Mouse (Mus musculus) spleen, adult 2 months (tissue): ENCODE data around the gene Acss1. TPM values are rescaled to one million over a fixed set of nuclear protein-coding genes. Genes with fewer than 3 reads are reported as not detected.

Experiments used
- DNase-seq, 2 experiments: peaks; one replicate each; pipeline versions ENCODE4 v3.0.0 to v3.0.0-alpha.2; 2012 to 2021; ENCODE audit warnings: low spot score in 2 of 2, low read depth in 1 of 2
- H3K27ac ChIP-seq: fragments of 200-500 bp; 2 replicates; pipeline ENCODE4 v1.5.1; 2012; ENCODE audit warnings: low read length, inconsistent platforms; ENCODE audit not compliant: insufficient read depth
- H3K27me3 ChIP-seq: fragments of 200-500 bp; 2 replicates; pipeline ENCODE4 v1.6.1; 2012; ENCODE audit warnings: mild to moderate bottlenecking, moderate library complexity, low read length, inconsistent platforms; ENCODE audit not compliant: control insufficient read depth, insufficient read depth
- H3K36me3 ChIP-seq: fragments of 200-500 bp; 2 replicates; pipeline ENCODE4 v1.6.1; 2012; ENCODE audit warnings: mild to moderate bottlenecking, low read length, inconsistent platforms; ENCODE audit not compliant: control insufficient read depth, insufficient read depth
- H3K4me1 ChIP-seq: fragments of 200-500 bp; 2 replicates; pipeline ENCODE4 v1.6.1; 2011; ENCODE audit warnings: inconsistent platforms; ENCODE audit not compliant: control insufficient read depth, insufficient read depth, insufficient read length
- H3K4me3 ChIP-seq: fragments of 200-500 bp; 2 replicates; pipeline ENCODE4 v1.5.1; 2011; ENCODE audit warnings: mild to moderate bottlenecking, inconsistent platforms; ENCODE audit not compliant: insufficient read depth, insufficient read length; ENCODE audit errors: extremely low read depth
- CTCF ChIP-seq: fragments of 200-500 bp; IDR thresholded peaks from 2 replicates; pipeline ENCODE4 v1.5.1; 2011; ENCODE audit warnings: mild to moderate bottlenecking, inconsistent platforms; ENCODE audit not compliant: insufficient read depth, insufficient read length, insufficient replicate concordance; ENCODE audit errors: extremely low read depth
- POLR2A ChIP-seq: fragments of 200-500 bp; IDR thresholded peaks from 2 replicates; pipeline ENCODE4 v1.6.1; 2011; ENCODE audit warnings: low read depth, low read length, inconsistent platforms
- WGBS: fragments of 180-500 bp; shearing (Covaris S2); methylation state at CpG from one replicate; pipeline ENCODE4 v1.1.7; 2018; 5-methylcytosine and 5-hydroxymethylcytosine counted together
- polyA plus RNA-seq: library from polyadenylated mRNA; depleted of rRNA; stranded (reverse); fragments of >200 nt; gene quantifications from 2 replicates; pipeline ENCODE4 v1.2.3, GENCODE M21; 2012

Gene Acss1
- polyA plus RNA-seq, 1 experiment: 76.7 TPM

DNA sequence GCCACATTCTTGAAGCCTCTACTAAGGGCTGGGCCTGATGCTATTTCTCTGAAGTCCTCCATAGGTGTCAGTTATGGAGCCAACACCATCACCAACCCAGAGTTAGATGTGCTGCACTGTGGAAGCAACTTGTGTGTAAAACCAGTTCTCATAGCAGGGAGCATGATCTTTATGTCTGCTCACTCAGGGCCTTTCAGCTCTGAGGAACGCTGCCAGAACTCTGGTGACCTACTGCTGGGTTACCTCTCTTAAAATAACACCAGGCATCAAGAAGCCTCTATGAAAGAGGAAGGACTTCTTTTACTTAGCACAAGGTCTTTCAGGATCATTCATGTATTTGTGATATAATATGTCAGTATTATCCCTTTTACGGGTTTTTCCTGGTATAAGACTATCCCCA is 66.1 kb downstream of the Acss1 start:
- no peak overlapping the region for H3K4me3 ChIP-seq
- no peak overlapping the region for H3K27ac ChIP-seq
- no peaks in the 10 kb centered on the region for H3K4me1 ChIP-seq
- TF ChIP-seq CTCF (no peak), POLR2A (no peak)
- 0 out of 2 replicates have a peak, but pooled peaks cover 2% of the 10 kb centered on the region for H3K36me3 ChIP-seq
- DNase-seq: no peak
- 89% methylated on average over 2 of the region's 2 CpGs for WGBS
- no peaks in the 10 kb centered on the region for H3K27me3 ChIP-seq

- no peak for TF ChIP-seq CTCF
- TF ChIP-seq POLR2A: no peak
- 97% methylated on average over 2 of the region's 2 CpGs for WGBS
- no peak for DNase-seq
- H3K4me1 ChIP-seq: no peaks in the 10 kb centered on the region
- peaks cover 5% of the 10 kb centered on the region; the same call in 1 of the 2 replicates for H3K36me3 ChIP-seq
- no peak overlapping the region for H3K27ac ChIP-seq
- H3K4me3 ChIP-seq: no peak overlapping the region
- H3K27me3 ChIP-seq: no peaks in the 10 kb centered on the region
Observed at GRCm38 (mm10) chr2:150600263-150600662, 68.0 kb downstream of the Acss1 start.

GRCm38 (mm10) chr2:150595411-150596190 is 72.7 kb downstream of the Acss1 start:
- H3K27me3 ChIP-seq: no peaks in the 10 kb centered on the region
- no peak for DNase-seq
- H3K4me3 ChIP-seq: no peak overlapping the region
- peaks cover 10% of the 10 kb centered on the region; the same call in 1 of the 2 replicates for H3K36me3 ChIP-seq
- WGBS: 90% methylated on average over 3 of the region's 3 CpGs
- TF ChIP-seq POLR2A (no peak), CTCF (no peak)
- no peaks in the 10 kb centered on the region for H3K4me1 ChIP-seq
- no peak overlapping the region for H3K27ac ChIP-seq

GRCm38 (mm10) chr2:150589076-150589475 is 79.2 kb downstream of the Acss1 start:
- no peak for TF ChIP-seq POLR2A
- no peak for TF ChIP-seq CTCF

GRCm38 (mm10) chr2:150579628-150580027 is 88.7 kb downstream of the Acss1 start:
- Histone ChIP-seq H3K36me3 (peaks cover 3% of the 10 kb centered on the region; the same call in 1 of the 2 replicates), H3K27me3 (no peaks in the 10 kb centered on the region), H3K27ac (no peak overlapping the region), H3K4me3 (no peak overlapping the region), H3K4me1 (peaks cover 4% of the 10 kb centered on the region; the same call in 1 of the 2 replicates)
- no peak for DNase-seq
- no peak for TF ChIP-seq CTCF
- no peak for TF ChIP-seq POLR2A
- 84% methylated on average over 1 of the region's 1 CpGs for WGBS

More at GRCm38 (mm10) chr2:150589076-150589475, 79.2 kb downstream of the Acss1 start:
- H3K4me3 ChIP-seq: no peak overlapping the region
- H3K27ac ChIP-seq: no peak overlapping the region
- WGBS: 96% methylated on average over 11 of the region's 11 CpGs
- H3K4me1 ChIP-seq: no peaks in the 10 kb centered on the region
- H3K36me3 ChIP-seq: peaks cover 27% of the 10 kb centered on the region
- DNase-seq: no peak
- no peaks in the 10 kb centered on the region for H3K27me3 ChIP-seq

DNA sequence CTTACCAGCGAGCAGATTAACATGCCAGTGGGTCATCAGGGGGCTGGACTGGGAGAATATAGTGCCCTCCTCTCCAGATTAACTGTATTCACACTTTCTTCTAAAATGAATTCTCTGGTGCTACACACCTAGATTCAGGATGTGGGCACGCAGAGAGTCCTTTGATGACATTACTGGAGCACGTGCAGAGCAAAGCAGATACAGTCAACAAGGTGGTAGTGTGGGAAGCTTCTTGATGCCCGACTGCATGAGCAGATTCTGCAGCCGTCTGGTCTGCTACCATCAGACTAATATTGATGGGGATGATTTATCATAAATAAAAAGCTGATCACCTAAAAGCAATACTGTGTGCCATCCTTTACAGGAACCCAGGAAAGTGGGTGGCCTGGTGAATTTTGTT is 89.7 kb downstream of the Acss1 start:
- H3K27me3 ChIP-seq: no peaks in the 10 kb centered on the region
- WGBS: 66% methylated on average over 5 of the region's 5 CpGs
- DNase-seq: peak in 1 of 2 experiments; percentile 33
- peaks cover 2% of the 10 kb centered on the region; the same call in 1 of the 2 replicates for H3K36me3 ChIP-seq
- peaks cover 4% of the 10 kb centered on the region; the same call in 1 of the 2 replicates for H3K4me1 ChIP-seq
- H3K4me3 ChIP-seq: no peak overlapping the region
- no peak for TF ChIP-seq POLR2A
- TF ChIP-seq CTCF: no peak
- H3K27ac ChIP-seq: peak overlapping the region; percentile 84; the same call in 1 of the 2 replicates

GRCm38 (mm10) chr2:150576256-150576655 is 92.0 kb downstream of the Acss1 start:
- peaks cover 4% of the 10 kb centered on the region; the same call in 1 of the 2 replicates for H3K4me1 ChIP-seq
- no peak overlapping the region for H3K4me3 ChIP-seq
- no peaks in the 10 kb centered on the region for H3K36me3 ChIP-seq
- H3K27me3 ChIP-seq: no peaks in the 10 kb centered on the region
- WGBS: 86% methylated on average over 1 of the region's 1 CpGs
- no peak for DNase-seq
- TF ChIP-seq POLR2A (no peak), CTCF (no peak)
- no peak overlapping the region for H3K27ac ChIP-seq
